Comparison of ENCODE assay signal across 21 mouse cellular contexts in genomic region chr5:75481595-75481994, GRCm38 (mm10).
DNase-seq lines count a peak whose midpoint lies in the region; ATAC-seq lines count a peak whose summit lies in the region.
"Had no signal": no experiment of that assay in that cellular context is flagged by ENCODE, and none has a peak within 500 bp of the region (broad histone marks: within the 10 kb centered on the region; RNA-seq: fewer than 3 reads in every experiment).

No protein-coding gene starts in this region.

- no peaks in the 10 kb centered on the region for H3K9me3 ChIP-seq in hindbrain, embryonic 10.5 days
- no peaks in the 10 kb centered on the region for H3K9me3 ChIP-seq in hindbrain, embryonic 14.5 days (ENCODE audit: control insufficient read depth, low read length)
- H3K9me3 ChIP-seq in intestine, embryonic 16.5 days (ENCODE audit: control insufficient read depth, low read length): no peaks in the 10 kb centered on the region
- no peaks in the 10 kb centered on the region for H3K9me3 ChIP-seq in midbrain, embryonic 11.5 days (ENCODE audit: control insufficient read depth, low read length)
- H3K9me3 ChIP-seq: limb, embryonic 15.5 days; megakaryocyte, embryonic 14.5 days had no signal

- 24% methylated on average over 7 of the region's 7 CpGs for WGBS in hindbrain, embryonic 10.5 days
- 27% methylated on average over 7 of the region's 7 CpGs for WGBS in hindbrain, embryonic 14.5 days
- WGBS in intestine, embryonic 16.5 days: 66% methylated on average over 7 of the region's 7 CpGs
- WGBS in midbrain, embryonic 11.5 days: 16% methylated on average over 7 of the region's 7 CpGs

- peaks cover 23% of the 10 kb centered on the region; the same call in 1 of the 2 replicates for H3K27me3 ChIP-seq in hindbrain, embryonic 10.5 days (ENCODE audit: insufficient read depth, poor library complexity, severe bottlenecking)
- H3K27me3 ChIP-seq in hindbrain, embryonic 14.5 days (ENCODE audit: control insufficient read depth, insufficient read depth, low read length): no peaks in the 10 kb centered on the region
- no peaks in the 10 kb centered on the region for H3K27me3 ChIP-seq in intestine, embryonic 16.5 days (replicated peaks; ENCODE audit: control insufficient read depth, insufficient read depth, low read length)
- peaks cover 24% of the 10 kb centered on the region for H3K27me3 ChIP-seq in midbrain, embryonic 11.5 days (ENCODE audit: control insufficient read depth, insufficient read depth, low read length)
- H3K27me3 ChIP-seq: limb, embryonic 15.5 days had no signal

- H3K9ac ChIP-seq in hindbrain, embryonic 14.5 days: no peak overlapping the region
- no peak overlapping the region for H3K9ac ChIP-seq in intestine, embryonic 16.5 days (ENCODE audit: low read depth, low read length)
- H3K9ac ChIP-seq in midbrain, embryonic 11.5 days (ENCODE audit: low read length): no peak overlapping the region
- H3K9ac ChIP-seq: limb, embryonic 15.5 days had no signal

- peaks cover 28% of the 10 kb centered on the region for H3K4me1 ChIP-seq in hindbrain, embryonic 10.5 days (replicated peaks)
- no peaks in the 10 kb centered on the region for H3K4me1 ChIP-seq in hindbrain, embryonic 14.5 days (replicated peaks; ENCODE audit: control insufficient read depth, insufficient read depth, low read length)
- peaks cover 11% of the 10 kb centered on the region for H3K4me1 ChIP-seq in intestine, embryonic 16.5 days (ENCODE audit: control insufficient read depth, insufficient read depth, low read length)
- peaks cover 3% of the 10 kb centered on the region for H3K4me1 ChIP-seq in midbrain, embryonic 11.5 days (ENCODE audit: control insufficient read depth, insufficient read depth, low read length)
- H3K4me1 ChIP-seq: limb, embryonic 15.5 days; megakaryocyte, embryonic 14.5 days had no signal

- no peak for ATAC-seq in hindbrain, embryonic 14.5 days (ENCODE audit: low FRiP score)
- ATAC-seq in intestine, embryonic 16.5 days: no peak
- no peak for ATAC-seq in midbrain, embryonic 11.5 days (ENCODE audit: low FRiP score)
- ATAC-seq: CD4-positive, CD25-positive, alpha-beta regulatory T cell, adult 4 months; inflammation-experienced regulatory T-cells, adult 6 months; midbrain, embryonic 16.5 days had no signal

- peak; percentile 25 to 49 for DNase-seq in cerebellum, postnatal 10 days
- DNase-seq in cerebellum, adult 9-10 months: no peak
- DNase-seq in hindbrain, embryonic 10.5 days (ENCODE audit: low spot score): peak; percentile 11
- DNase-seq in hindbrain, embryonic 14.5 days (ENCODE audit: low spot score): no peak
- peak; percentile 6 for DNase-seq in testis, postnatal 14 days (ENCODE audit: low spot score)
- no peak for DNase-seq in testis, postnatal 10 days (ENCODE audit: low spot score)
- DNase-seq in midbrain, embryonic 11.5 days (ENCODE audit: low spot score, missing footprints): no peak
- DNase-seq: cerebellum, postnatal 36 days; gastrocnemius, postnatal 36 days; heart, postnatal 14 days; kidney, postnatal 14 days; layer of hippocampus, adult 9-11 months; lung, postnatal 10 days; right cerebral cortex, adult 18-20 months had no signal

- H3K4me2 ChIP-seq in hindbrain, embryonic 14.5 days (replicated peaks): no peak overlapping the region
- no peak overlapping the region for H3K4me2 ChIP-seq in intestine, embryonic 16.5 days (ENCODE audit: low read depth, low read length)
- H3K4me2 ChIP-seq in midbrain, embryonic 11.5 days: no peak overlapping the region
- H3K4me2 ChIP-seq: heart, embryonic 11.5 days; limb, embryonic 15.5 days had no signal

- no peak overlapping the region for H3K27ac ChIP-seq in hindbrain, embryonic 10.5 days
- no peak overlapping the region for H3K27ac ChIP-seq in hindbrain, embryonic 14.5 days
- no peak overlapping the region for H3K27ac ChIP-seq in intestine, embryonic 16.5 days (ENCODE audit: low read length)
- H3K27ac ChIP-seq in midbrain, embryonic 11.5 days (ENCODE audit: low read depth, low read length): no peak overlapping the region
- H3K27ac ChIP-seq: limb, embryonic 15.5 days had no signal

- H3K4me3 ChIP-seq in hindbrain, embryonic 10.5 days: no peak overlapping the region
- H3K4me3 ChIP-seq in hindbrain, embryonic 14.5 days (replicated peaks; ENCODE audit: low read length): no peak overlapping the region
- H3K4me3 ChIP-seq in intestine, embryonic 16.5 days (ENCODE audit: low read length): no peak overlapping the region
- H3K4me3 ChIP-seq in midbrain, embryonic 11.5 days (ENCODE audit: low read depth, low read length): no peak overlapping the region
- H3K4me3 ChIP-seq: limb, embryonic 15.5 days; megakaryocyte, embryonic 14.5 days had no signal

- no peaks in the 10 kb centered on the region for H3K36me3 ChIP-seq in hindbrain, embryonic 10.5 days
- no peaks in the 10 kb centered on the region for H3K36me3 ChIP-seq in hindbrain, embryonic 14.5 days (replicated peaks; ENCODE audit: control insufficient read depth, insufficient read depth)
- H3K36me3 ChIP-seq in intestine, embryonic 16.5 days (ENCODE audit: control insufficient read depth, insufficient read depth, low read length): no peaks in the 10 kb centered on the region
- H3K36me3 ChIP-seq in midbrain, embryonic 11.5 days (ENCODE audit: control insufficient read depth, insufficient read depth, low read length): no peaks in the 10 kb centered on the region
- H3K36me3 ChIP-seq: limb, embryonic 15.5 days had no signal

Comparison
In these comparisons a context has a peak if more than half of its experiments do, and no peak if none do; other contexts are left out.
1. DNase-seq: peak in cerebellum, postnatal 10 days (2 of 2), hindbrain, embryonic 10.5 days (single experiment) and testis, postnatal 14 days (single experiment); none in cerebellum, adult 9-10 months (single experiment), hindbrain, embryonic 14.5 days (single experiment), testis, postnatal 10 days (single experiment) and midbrain, embryonic 11.5 days (single experiment).